Mouse (Mus musculus) neural tube, embryonic 11.5 days (tissue): ENCODE measurements around the gene Dlx6. TPM values are rescaled to one million over a fixed set of nuclear protein-coding genes. Genes with fewer than 3 reads are reported as not detected.

ENCODE experiments used
- ATAC-seq: fragments of 200-750 bp; cut with Nextera tagmentation; 2 replicates; pipeline ENCODE4 v1.8.0; 2017; ENCODE audit warnings: moderate number of reproducible peaks, mild to moderate bottlenecking, moderate TSS enrichment, moderate library complexity; ENCODE audit not compliant: insufficient read depth, low FRiP score, low TSS enrichment
- DNase-seq: peaks from one replicate; pipeline ENCODE4 v3.0.0-alpha.2; 2015; ENCODE audit warnings: low spot score
- H3K27ac ChIP-seq: fragments of 300-500 bp; sonication (generic); 2 replicates; pipeline ENCODE4 v1.5.1; 2014; ENCODE audit warnings: low read depth, mild to moderate bottlenecking, low read length
- H3K27me3 ChIP-seq: fragments of 300-500 bp; sonication (generic); 2 replicates; pipeline ENCODE4 v1.6.1; 2014; ENCODE audit warnings: mild to moderate bottlenecking, low read length, mixed read lengths; ENCODE audit not compliant: control insufficient read depth, insufficient read depth
- H3K36me3 ChIP-seq: fragments of 300-500 bp; sonication (generic); 2 replicates; pipeline ENCODE4 v1.6.1; 2014; ENCODE audit warnings: mild to moderate bottlenecking, low read length, moderate library complexity, mixed read lengths; ENCODE audit not compliant: control insufficient read depth, insufficient read depth
- H3K4me1 ChIP-seq: fragments of 300-500 bp; sonication (generic); 2 replicates; pipeline ENCODE4 v1.6.1; 2014; ENCODE audit warnings: low read length, mixed read lengths; ENCODE audit not compliant: control insufficient read depth, insufficient read depth
- H3K4me2 ChIP-seq: fragments of 300-500 bp; sonication (generic); 2 replicates; pipeline ENCODE4 v1.6.1; 2014; ENCODE audit warnings: low read depth, mild to moderate bottlenecking, moderate library complexity
- H3K4me3 ChIP-seq: fragments of 300-500 bp; sonication (generic); 2 replicates; pipeline ENCODE4 v1.5.1; 2014; ENCODE audit warnings: low read depth, low read length
- H3K9ac ChIP-seq: fragments of 300-500 bp; sonication (generic); 2 replicates; pipeline ENCODE4 v1.6.1; 2014; ENCODE audit warnings: mild to moderate bottlenecking, low read length
- H3K9me3 ChIP-seq: fragments of 300-500 bp; sonication (generic); 2 replicates; pipeline ENCODE4 v1.6.1; 2016; ENCODE audit warnings: low read length; ENCODE audit not compliant: control insufficient read depth
- WGBS: fragments of 180-500 bp; shearing (Covaris S2); extraction: QIAGEN DNeasy Blood & Tissue Kit; methylation state at CpG from one replicate; pipeline ENCODE4 v1.1.7; 2014; 5-methylcytosine and 5-hydroxymethylcytosine counted together
- polyA plus RNA-seq: library from polyadenylated mRNA; unstranded; fragments of >200 nt; fragmentation: Nextera tagmentation; extraction: Ambion mirVana; gene quantifications from 2 replicates; pipeline ENCODE4 v1.2.1, GENCODE M21; 2014

Dlx6 gene
- polyA plus RNA-seq, 1 experiment from 2014 or later, result not detected

- H3K4me2 ChIP-seq, result no peak overlapping the region
- H3K27ac ChIP-seq, result no peak overlapping the region
- ATAC-seq, result no peak
- no peak overlapping the region for H3K9ac ChIP-seq
- peaks cover 97% of the 10 kb centered on the region for H3K27me3 ChIP-seq
- H3K9me3 ChIP-seq, result no peaks in the 10 kb centered on the region
- H3K4me3 ChIP-seq, result no peak overlapping the region
- H3K4me1 ChIP-seq, result no peaks in the 10 kb centered on the region
- H3K36me3 ChIP-seq, result no peaks in the 10 kb centered on the region
- DNase-seq, result peak; percentile 37
- WGBS, result under 1% methylated on average over 5 of the region's 5 CpGs
Measured at GRCm38 (mm10) chr6:6872873-6873272, 9.7 kb downstream of the Dlx6 start.

DNA sequence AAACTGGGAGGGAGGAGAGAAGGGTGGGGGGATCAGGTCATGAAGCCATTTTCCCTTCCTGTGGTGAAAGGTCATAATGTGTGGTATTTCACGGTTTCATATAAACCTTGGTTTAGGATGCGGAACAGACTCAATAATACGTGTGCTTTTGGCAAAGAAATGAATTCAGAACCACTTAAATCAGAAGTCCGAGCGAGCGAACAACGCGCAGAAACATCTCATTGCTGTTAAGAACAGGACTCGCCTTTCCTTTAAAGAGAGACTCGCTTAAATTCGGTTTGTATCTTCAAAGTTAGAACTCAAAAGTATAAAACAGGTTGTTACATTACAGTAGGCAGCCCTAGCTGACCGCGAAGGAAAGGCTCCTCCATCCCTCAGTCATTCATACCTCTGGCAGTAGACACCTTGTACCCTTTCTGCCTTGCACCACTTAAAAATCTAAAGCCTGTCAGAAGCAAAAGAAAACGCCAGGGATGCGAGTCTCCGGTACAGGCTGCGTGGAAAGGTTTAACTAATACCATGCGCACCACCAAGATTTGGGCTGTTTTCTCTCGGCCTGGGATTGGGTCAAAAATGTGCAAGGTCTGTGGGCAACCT lies 10.4 kb downstream of the Dlx6 start:
- Histone ChIP-seq H3K9me3 (no peaks in the 10 kb centered on the region), H3K9ac (no peak overlapping the region), H3K36me3 (no peaks in the 10 kb centered on the region), H3K27me3 (peaks cover 98% of the 10 kb centered on the region), H3K4me3 (no peak overlapping the region), H3K4me1 (no peaks in the 10 kb centered on the region), H3K27ac (no peak overlapping the region), H3K4me2 (no peak overlapping the region)
- ATAC-seq (no peak), DNase-seq (peak; percentile 28)
- WGBS, result under 1% methylated on average over 19 of the region's 19 CpGs

DNA sequence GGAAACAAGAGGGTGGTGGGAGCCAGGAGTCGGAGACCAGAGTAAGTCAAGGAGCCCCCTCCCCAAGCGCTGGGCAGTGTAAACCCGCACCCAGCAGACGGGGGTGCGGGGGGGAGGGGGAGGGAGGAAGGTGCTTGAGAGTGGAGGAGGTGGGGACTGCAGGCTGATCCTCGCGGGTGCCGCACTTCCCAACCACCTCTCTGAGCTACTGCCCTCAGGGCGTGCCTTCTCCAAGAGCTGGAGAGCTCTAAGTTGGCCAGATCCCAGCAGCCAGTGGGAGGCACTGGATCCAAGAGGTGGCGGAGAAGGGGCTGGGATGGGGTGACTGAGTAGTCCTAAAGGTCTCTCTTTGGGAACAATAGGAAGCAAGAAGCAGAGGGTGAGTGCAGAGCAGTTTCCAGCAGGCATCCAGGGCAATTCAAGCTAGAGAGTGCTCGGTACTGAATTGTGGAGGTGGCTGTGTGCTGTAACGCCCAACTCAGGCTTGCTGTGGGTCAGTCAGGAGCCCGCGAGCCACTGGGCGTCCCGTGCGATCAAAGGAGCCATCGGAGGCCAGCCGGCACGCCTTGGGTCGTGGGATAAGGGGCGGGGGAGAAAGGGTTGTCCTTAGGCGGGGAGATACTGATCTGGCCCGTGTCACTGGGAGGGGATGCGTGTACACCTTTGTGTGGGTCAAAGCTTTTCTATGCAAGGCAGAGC lies 11.1 kb downstream of the Dlx6 start:
- H3K4me1 ChIP-seq, result no peaks in the 10 kb centered on the region
- no peak overlapping the region for H3K9ac ChIP-seq
- DNase-seq (peak; percentile 38), ATAC-seq (no peak)
- H3K4me3 ChIP-seq, result no peak overlapping the region
- H3K27ac ChIP-seq, result no peak overlapping the region
- peaks cover 100% of the 10 kb centered on the region for H3K27me3 ChIP-seq
- no peaks in the 10 kb centered on the region for H3K9me3 ChIP-seq
- H3K36me3 ChIP-seq, result no peaks in the 10 kb centered on the region
- WGBS, result under 1% methylated on average over 25 of the region's 25 CpGs
- H3K4me2 ChIP-seq, result no peak overlapping the region

DNA sequence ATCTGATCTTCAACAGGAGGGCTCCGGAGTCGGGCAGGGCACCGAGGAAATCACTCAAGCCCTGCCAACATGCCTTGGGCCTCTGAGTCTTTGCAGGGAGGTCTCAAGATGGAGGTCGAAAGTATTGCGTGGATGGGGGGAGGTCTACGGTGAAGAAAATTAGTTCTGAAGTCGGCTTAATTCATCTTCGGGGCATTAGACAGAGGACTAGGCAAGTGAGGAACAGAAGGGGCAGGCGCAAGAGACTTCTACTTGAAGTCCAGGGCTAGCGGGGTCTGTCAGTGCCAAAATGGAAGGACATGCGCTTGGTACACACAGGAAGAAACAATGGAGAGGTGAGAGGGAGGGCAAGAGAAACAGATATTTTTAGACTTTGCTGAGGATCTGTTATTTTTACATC lies 12.0 kb downstream of the Dlx6 start:
- Histone ChIP-seq H3K9me3 (no peaks in the 10 kb centered on the region), H3K4me1 (no peaks in the 10 kb centered on the region), H3K4me3 (no peak overlapping the region), H3K27me3 (peaks cover 100% of the 10 kb centered on the region), H3K27ac (no peak overlapping the region), H3K36me3 (no peaks in the 10 kb centered on the region), H3K9ac (no peak overlapping the region), H3K4me2 (no peak overlapping the region)
- peak; percentile 44 for DNase-seq
- no peak for ATAC-seq
- 1% methylated on average over 11 of the region's 11 CpGs for WGBS

DNA sequence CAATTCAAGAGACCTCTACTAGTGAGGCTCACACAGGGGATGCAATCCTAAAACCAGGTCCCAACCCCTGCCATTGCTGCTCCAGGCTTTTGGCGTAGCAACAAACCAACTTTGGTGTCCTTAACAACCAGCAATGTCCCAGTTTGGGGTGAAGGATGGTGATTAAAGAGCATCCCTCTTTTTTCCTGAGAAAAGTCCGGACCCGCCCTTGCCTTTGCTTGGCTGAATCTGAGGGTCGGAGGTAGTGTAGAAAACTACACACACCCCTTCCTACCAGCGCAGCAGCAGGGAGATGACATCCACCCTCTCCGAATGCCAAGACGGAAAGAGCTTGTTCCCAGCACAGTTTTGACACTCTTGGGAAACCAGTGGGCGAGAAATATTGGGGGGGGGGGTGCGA lies 12.5 kb downstream of the Dlx6 start:
- whole genome bisulfite sequencing, result under 1% methylated on average over 9 of the region's 9 CpGs
- ATAC-seq (no peak), DNase-seq (peak; percentile 17)
- Histone ChIP-seq H3K9me3 (no peaks in the 10 kb centered on the region), H3K36me3 (no peaks in the 10 kb centered on the region), H3K4me3 (no peak overlapping the region), H3K27me3 (peaks cover 100% of the 10 kb centered on the region), H3K4me2 (no peak overlapping the region), H3K9ac (no peak overlapping the region), H3K27ac (no peak overlapping the region), H3K4me1 (no peaks in the 10 kb centered on the region)

DNA sequence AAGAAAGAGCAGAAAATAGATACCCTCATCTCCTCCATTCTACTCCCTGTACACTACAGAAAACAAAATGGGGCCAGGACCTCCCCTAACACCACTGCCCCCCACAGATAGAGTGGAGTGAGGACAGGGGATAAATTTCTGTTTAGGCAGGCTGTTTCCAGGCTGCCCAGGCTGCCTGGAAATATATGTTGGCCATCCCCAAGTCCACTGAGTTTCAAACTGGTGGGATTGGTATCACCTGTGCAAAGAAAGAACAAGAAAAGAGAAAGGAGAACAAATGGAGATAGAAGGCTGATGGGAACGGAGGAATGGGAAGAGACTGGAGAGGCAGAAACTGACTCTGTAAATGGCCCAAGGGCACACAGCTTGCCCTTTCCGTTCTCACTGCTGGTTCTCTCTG lies 13.1 kb downstream of the Dlx6 start:
- H3K9me3 ChIP-seq, result no peaks in the 10 kb centered on the region
- no peak overlapping the region for H3K9ac ChIP-seq
- no peak overlapping the region for H3K4me2 ChIP-seq
- no peaks in the 10 kb centered on the region for H3K4me1 ChIP-seq
- H3K27ac ChIP-seq, result no peak overlapping the region
- no peak overlapping the region for H3K4me3 ChIP-seq
- ATAC-seq (no peak), DNase-seq (peak; percentile 28)
- WGBS, result 6% methylated on average over 2 of the region's 2 CpGs
- H3K36me3 ChIP-seq, result no peaks in the 10 kb centered on the region
- peaks cover 100% of the 10 kb centered on the region for H3K27me3 ChIP-seq

GRCm38 (mm10) chr6:6876731-6877130 lies 13.6 kb downstream of the Dlx6 start:
- peaks cover 4% of the 10 kb centered on the region; the same call in 1 of the 2 replicates for H3K4me1 ChIP-seq
- H3K4me2 ChIP-seq, result no peak overlapping the region
- peaks cover 100% of the 10 kb centered on the region for H3K27me3 ChIP-seq
- H3K4me3 ChIP-seq, result no peak overlapping the region
- H3K9ac ChIP-seq, result no peak overlapping the region
- WGBS, result 5% methylated on average over 7 of the region's 7 CpGs
- ATAC-seq (no peak), DNase-seq (no peak)
- H3K27ac ChIP-seq, result no peak overlapping the region
- H3K36me3 ChIP-seq, result no peaks in the 10 kb centered on the region
- no peaks in the 10 kb centered on the region for H3K9me3 ChIP-seq

DNA sequence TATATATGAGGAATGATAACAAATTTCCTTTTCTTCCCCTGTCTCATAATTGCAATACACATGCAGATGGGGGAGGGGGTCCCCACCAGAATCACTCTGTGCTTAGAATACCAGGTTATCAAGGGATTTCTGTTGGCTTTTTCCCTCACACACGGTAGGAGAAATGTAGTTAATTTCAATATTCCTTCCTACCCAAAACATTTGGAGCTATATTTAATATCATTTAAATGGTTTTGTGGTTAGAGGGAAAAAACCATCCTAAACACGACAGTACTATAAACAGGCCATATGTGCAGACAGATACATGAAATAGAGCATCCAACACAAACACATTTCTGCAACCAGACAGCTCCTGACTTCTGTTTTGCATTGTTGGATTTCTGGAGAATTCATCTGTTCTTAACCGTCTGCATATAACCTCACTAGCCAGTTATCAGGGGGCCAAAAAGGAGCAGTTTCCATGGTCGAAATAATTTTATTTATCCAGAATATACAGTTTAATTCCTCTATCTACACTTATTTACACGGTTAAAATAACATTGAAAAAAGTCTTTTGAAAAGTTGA lies 14.3 kb downstream of the Dlx6 start:
- no peak overlapping the region for H3K27ac ChIP-seq
- 13% methylated on average over 5 of the region's 5 CpGs for WGBS
- no peak overlapping the region for H3K9ac ChIP-seq
- H3K27me3 ChIP-seq, result peaks cover 97% of the 10 kb centered on the region
- H3K4me3 ChIP-seq, result no peak overlapping the region
- H3K9me3 ChIP-seq, result no peaks in the 10 kb centered on the region
- DNase-seq (peak; percentile 11), ATAC-seq (no peak)
- no peaks in the 10 kb centered on the region for H3K36me3 ChIP-seq
- H3K4me1 ChIP-seq, result peaks cover 5% of the 10 kb centered on the region; the same call in 1 of the 2 replicates
- no peak overlapping the region for H3K4me2 ChIP-seq
